Mouse (Mus musculus): ENCODE data around the gene Omg. TPM values are rescaled to one million over a fixed set of nuclear protein-coding genes. Genes with fewer than 3 reads are reported as not detected.

The Omg gene
- 0.24 TPM in 1 of 2 replicates, not detected in the other for polyA plus RNA-seq (2012; rRNA removed)

DNA sequence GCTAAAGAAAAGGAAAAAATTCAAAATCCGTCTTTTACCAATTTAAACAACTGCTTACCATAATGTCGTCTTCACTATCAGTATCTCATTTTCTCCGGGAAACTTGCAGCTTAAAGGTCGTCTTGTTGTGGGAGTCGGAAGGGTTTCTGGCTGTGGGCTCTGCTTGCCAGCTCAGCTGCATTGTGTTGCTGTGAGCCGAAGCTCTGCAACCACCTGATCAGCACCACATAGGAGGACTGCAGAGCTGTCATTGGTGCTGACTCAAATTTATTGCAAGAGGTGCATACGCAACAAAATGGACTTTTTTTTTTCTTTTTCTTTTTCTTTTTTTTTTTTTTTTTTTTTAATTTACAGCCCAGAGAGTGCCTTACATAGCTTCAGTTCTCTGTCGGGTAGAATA is at the start of gene Omg:
Gene Omg (minus strand): TSS at position 240 of the 400 bp plus-strand sequence.

GRCm38 (mm10) chr11:79530333-79530761 is 26.5 kb upstream of the Omg start, which contains the start of the genes Evi2 and Evi2a:
Gene Evi2 (minus strand): TSS chr11:79530589.
Gene Evi2a (minus strand): TSS chr11:79530609.

DNA sequence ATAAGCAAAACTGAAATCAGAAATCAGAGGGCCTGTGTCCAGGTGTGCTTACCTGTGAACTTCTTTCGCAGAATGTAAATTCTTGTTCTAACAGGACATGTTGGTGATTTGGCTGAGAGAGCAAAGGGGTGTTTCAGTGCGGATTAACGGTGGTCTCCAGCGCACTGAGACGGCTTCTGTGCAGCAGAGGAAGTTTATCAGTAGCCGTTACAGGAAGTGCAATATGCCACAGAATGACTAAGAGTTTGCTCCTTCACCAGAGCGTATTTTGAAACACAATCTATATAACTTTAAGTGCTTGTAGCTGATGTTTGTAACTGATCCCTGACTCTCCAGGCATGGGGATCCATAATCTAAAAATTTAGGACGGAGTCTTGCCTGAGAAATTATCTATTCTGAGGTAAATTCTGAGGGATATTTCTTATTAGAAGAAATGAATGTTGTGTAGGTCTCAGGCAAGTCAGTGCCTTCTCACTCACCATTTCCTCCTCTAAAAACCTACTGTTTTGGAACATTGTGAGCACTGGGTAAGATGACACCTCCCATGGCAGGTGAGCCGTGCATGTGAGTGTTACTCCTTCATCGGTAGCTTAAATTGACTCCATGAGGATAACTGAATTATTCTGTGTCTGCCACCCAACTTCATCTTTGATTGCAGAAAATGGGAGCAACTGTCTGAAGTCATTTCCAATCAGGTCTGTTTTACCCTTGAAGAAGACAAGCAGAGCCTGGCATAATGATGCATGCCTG is 19.9 kb upstream of the Omg start, which contains the start of gene Evi2b:
Gene Evi2b (minus strand): TSS at position 203 of the 750 bp plus-strand sequence.

Other genes with a start within 250 kb of the Omg start
- gene Wsb1, start 249.4 kb downstream of the Omg start, polyA plus RNA-seq (2012; rRNA removed), result 67.6 and 94.1 TPM in 2 replicates
- not detected in 2 replicates for gene Gm9964, start 207.2 kb downstream of the Omg start, polyA plus RNA-seq (2012; rRNA removed)
- 8.0 and 9.7 TPM in 2 replicates for gene Nf1, start 164.4 kb downstream of the Omg start, polyA plus RNA-seq (2012; rRNA removed)
- gene Evi2b, start 19.7 kb upstream of the Omg start, polyA plus RNA-seq (2012; rRNA removed), result 1.9 and 2.5 TPM in 2 replicates
- gene Evi2, start 26.5 kb upstream of the Omg start, polyA plus RNA-seq (2012; rRNA removed), result 0.17 and 0.49 TPM in 2 replicates
- gene Evi2a, start 26.5 kb upstream of the Omg start, polyA plus RNA-seq (2012; rRNA removed), result 3.0 and 3.9 TPM in 2 replicates
- 20.9 and 27.4 TPM in 2 replicates for gene Rab11fip4, start 87.1 kb upstream of the Omg start, polyA plus RNA-seq (2012; rRNA removed)

Data from colon, adult 2 months (tissue).